ENCODE assay signal across 8 mouse cellular contexts in the genomic region with DNA sequence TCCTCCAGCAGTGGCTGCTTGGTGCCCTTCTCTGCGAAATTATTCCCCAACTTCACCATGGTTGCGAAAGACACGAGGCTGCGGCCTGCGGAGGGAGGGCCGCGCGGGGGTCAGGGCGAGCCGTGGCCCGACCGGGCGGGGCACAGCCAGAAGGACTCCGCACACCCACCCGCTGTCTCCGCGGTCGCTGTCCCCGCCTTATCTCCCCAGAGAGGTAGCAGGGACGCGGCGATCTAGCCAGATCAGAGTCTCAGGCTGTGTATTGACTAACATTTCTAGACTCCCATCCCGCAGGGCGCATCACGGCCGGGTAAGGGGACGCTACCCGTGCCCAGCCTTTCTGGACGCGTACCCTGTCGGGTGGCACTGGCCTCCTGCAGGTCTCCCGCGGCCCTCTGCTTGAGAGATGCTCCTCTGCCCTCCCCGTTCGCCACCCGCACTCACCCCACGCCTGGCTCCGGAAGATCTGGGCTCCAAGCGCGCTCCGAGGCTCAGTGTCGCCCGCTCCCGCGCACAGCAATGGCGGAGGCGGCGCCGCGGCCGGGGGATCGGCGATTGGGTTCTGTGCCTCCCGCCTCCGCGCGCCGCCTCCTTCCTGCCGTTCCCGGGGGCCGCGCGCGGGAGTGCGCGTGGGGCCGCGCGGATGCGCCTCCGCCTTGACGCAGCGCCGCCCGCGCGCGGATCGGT. TPM values are rescaled to one million over a fixed set of nuclear protein-coding genes. Genes with fewer than 3 reads are reported as not detected.
DNase-seq lines count a peak whose midpoint lies in the region; ATAC-seq and TF ChIP-seq lines count a peak whose summit lies in the region.

No protein-coding gene starts in this region.

- peak overlapping the region; percentile 93 for H3K27ac ChIP-seq in hindbrain, embryonic 12.5 days
- H3K27ac ChIP-seq in left cerebral cortex, adult 2 months, result peak overlapping the region; percentile 98

- no peak for TF ChIP-seq CTCF in left cerebral cortex, adult 2 months (IDR thresholded peaks at IDR 0.05)

- DNase-seq in adrenal gland, adult (ENCODE audit: inconsistent age in 2 of 2, low spot score in 1 of 2), result peak; percentile 64 to 87
- peak; percentile 88 for DNase-seq in cerebellum, adult 9-11 months
- DNase-seq in frontal cortex, postnatal 14 days (ENCODE audit: low spot score in 2 of 2), result peak; percentile 52 to 67
- peak; percentile 83 for DNase-seq in left cerebral cortex, adult 2 months (ENCODE audit: extremely low spot score in 1 of 2, low spot score in 2 of 2)
- peak; percentile 69 to 81 for DNase-seq in lung, postnatal 4 days
- peak; percentile 82 for DNase-seq in right cerebral cortex, postnatal 25 days

- ATAC-seq in hindbrain, embryonic 12.5 days (ENCODE audit: low FRiP score), result peak; percentile 80
- ATAC-seq in megakaryocyte-erythroid progenitor cell, adult 5-6 weeks (replicated peaks; ENCODE audit: low FRiP score, low TSS enrichment, poor library complexity, severe bottlenecking), result no peak

- intact Hi-C loops in left cerebral cortex, adult 2 months (cut with DNase I), result loop anchor here (2.0 kb wide), 1 partner anchor 42 kb away; no protein-coding TSS in a partner anchor

- H3K4me2 ChIP-seq in hindbrain, embryonic 12.5 days (replicated peaks), result peak overlapping the region; percentile 69

- H3K4me1 ChIP-seq in hindbrain, embryonic 12.5 days, result peaks cover 43% of the 10 kb centered on the region

- H3K4me3 ChIP-seq in hindbrain, embryonic 12.5 days, result peak overlapping the region; percentile 87
- peak overlapping the region; percentile 93 for H3K4me3 ChIP-seq in left cerebral cortex, adult 2 months

- H3K9me3 ChIP-seq in hindbrain, embryonic 12.5 days (replicated peaks), result no peaks in the 10 kb centered on the region

- WGBS in hindbrain, embryonic 12.5 days, result under 1% methylated on average over 69 of the region's 79 CpGs

- peaks cover 35% of the 10 kb centered on the region for H3K36me3 ChIP-seq in hindbrain, embryonic 12.5 days

- peaks cover 14% of the 10 kb centered on the region; the same call in 1 of the 2 replicates for H3K27me3 ChIP-seq in hindbrain, embryonic 12.5 days

- H3K9ac ChIP-seq in hindbrain, embryonic 12.5 days, result peak overlapping the region; percentile 97

RNA-seq across cellular contexts. Expression of gene Nsg1, which starts 0.6 kb away (rescaled TPM):
- polyA plus RNA-seq in hindbrain, embryonic 12.5 days (2016; fragmentation: Nextera tagmentation; extraction: Ambion mirVana), result 447 and 479 TPM in 2 replicates
- total RNA-seq in left cerebral cortex, adult 2 months (2021), result 100 to 1,000 TPM; 417 to 506 TPM
- not detected in 2 replicates for total RNA-seq in megakaryocyte-erythroid progenitor cell, adult 5-6 weeks (2014; fragmentation: Nextera tagmentation)
- 0.05 TPM in 1 of 2 replicates, not detected in the other for total RNA-seq in megakaryocyte-erythroid progenitor cell, adult 5-6 weeks (2017)

Comparison
In these comparisons a context has a peak if more than half of its experiments do, and no peak if none do; other contexts are left out.
1. RNA of gene Nsg1, which starts 0.6 kb away (total RNA-seq): 417 to 506 TPM in left cerebral cortex, adult 2 months; 0.05 TPM in megakaryocyte-erythroid progenitor cell, adult 5-6 weeks; every median in the first group is over 100 times any median in the second.
2. Peak in every context shown above with its lines, with median percentiles within 50 percentile points of each other: DNase-seq.